Mouse (Mus musculus): ENCODE data around the gene Hmgb1. TPM values are rescaled to one million over a fixed set of nuclear protein-coding genes. Genes with fewer than 3 reads are reported as not detected.

Hmgb1 gene
- polyA plus RNA-seq, 2 experiments = 577 to 1,456 TPM

GRCm38 (mm10) chr5:149112559-149112958 is 71.7 kb downstream of the Hmgb1 start:
- WGBS = 83% methylated on average over 5 of the region's 5 CpGs
- ATAC-seq (ENCODE audit: low FRiP score, low read depth) (no peak), DNase-seq (ENCODE audit: low spot score) (no peak)
- H3K9ac ChIP-seq (ENCODE audit: low read depth, low read length, severe bottlenecking) = no peak overlapping the region
- no peaks in the 10 kb centered on the region for H3K27me3 ChIP-seq (ENCODE audit: control insufficient read depth, insufficient read depth, low read length)
- no peaks in the 10 kb centered on the region for H3K9me3 ChIP-seq (ENCODE audit: control insufficient read depth, low read length)
- no peak for TF ChIP-seq POLR2A (IDR thresholded peaks at IDR 0.05; ENCODE audit: borderline replicate concordance, extremely low read depth, insufficient read depth, insufficient read length)
- H3K36me3 ChIP-seq (ENCODE audit: control insufficient read depth, insufficient read depth, low read length) = no peaks in the 10 kb centered on the region
- H3K4me2 ChIP-seq (replicated peaks; ENCODE audit: low read depth, low read length, severe bottlenecking) = no peak overlapping the region
- no peak overlapping the region for H3K4me3 ChIP-seq (replicated peaks; ENCODE audit: low read length)
- H3K27ac ChIP-seq (replicated peaks; ENCODE audit: low read depth, low read length) = no peak overlapping the region
- no peaks in the 10 kb centered on the region for H3K4me1 ChIP-seq (ENCODE audit: control insufficient read depth, insufficient read depth, low read length)

DNA sequence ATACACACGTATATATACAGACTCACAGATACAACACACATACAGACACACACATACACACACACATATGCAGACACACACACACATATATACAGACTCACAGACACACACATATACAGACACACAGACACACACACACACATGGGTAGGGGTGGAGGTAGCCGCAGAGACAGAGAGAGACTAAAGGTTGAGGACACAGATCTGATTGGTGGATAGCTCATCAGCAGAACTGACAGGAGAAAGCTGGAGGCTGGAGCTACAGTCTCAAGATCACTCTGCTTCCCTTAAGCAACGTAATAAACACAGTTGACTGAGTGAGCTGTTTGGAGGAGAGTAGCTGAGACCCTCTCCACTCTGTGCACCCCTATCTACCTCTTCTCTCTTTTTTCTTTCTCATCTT is 75.1 kb downstream of the Hmgb1 start:
- no peak for TF ChIP-seq POLR2A (IDR thresholded peaks at IDR 0.05; ENCODE audit: borderline replicate concordance, extremely low read depth, insufficient read depth, insufficient read length)
- Histone ChIP-seq H3K4me3 (replicated peaks; ENCODE audit: low read length) (no peak overlapping the region), H3K9ac (ENCODE audit: low read depth, low read length, severe bottlenecking) (no peak overlapping the region), H3K4me2 (replicated peaks; ENCODE audit: low read depth, low read length, severe bottlenecking) (no peak overlapping the region), H3K27ac (replicated peaks; ENCODE audit: low read depth, low read length) (no peak overlapping the region), H3K4me1 (ENCODE audit: control insufficient read depth, insufficient read depth, low read length) (no peaks in the 10 kb centered on the region), H3K36me3 (ENCODE audit: control insufficient read depth, insufficient read depth, low read length) (no peaks in the 10 kb centered on the region), H3K9me3 (ENCODE audit: control insufficient read depth, low read length) (no peaks in the 10 kb centered on the region), H3K27me3 (ENCODE audit: control insufficient read depth, insufficient read depth, low read length) (no peaks in the 10 kb centered on the region)
- DNase-seq (ENCODE audit: low spot score) = no peak
- WGBS = 78% methylated on average over 3 of the region's 3 CpGs
- no peak for ATAC-seq (ENCODE audit: low FRiP score, low read depth)

DNA sequence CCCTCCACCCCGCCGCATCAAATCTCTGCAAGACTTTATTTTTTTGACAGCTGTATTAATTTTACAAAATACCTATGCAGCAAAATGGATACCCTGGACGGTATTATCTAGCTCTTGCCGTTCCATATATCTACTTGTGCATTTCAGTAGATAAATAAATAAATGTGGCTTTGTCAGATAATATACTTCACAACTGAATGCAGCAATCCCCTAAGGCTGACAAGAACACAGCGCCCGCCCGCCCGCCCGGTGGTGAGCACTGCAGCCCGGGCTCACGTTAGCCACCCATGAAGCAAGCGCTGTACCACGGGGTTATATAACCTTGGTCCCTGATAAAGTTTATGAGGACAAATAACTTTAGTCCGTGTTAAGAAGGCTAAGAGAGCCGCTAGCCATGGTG is 76.1 kb downstream of the Hmgb1 start:
- 69% methylated on average over 15 of the region's 15 CpGs for WGBS

GRCm38 (mm10) chr5:149107566-149107965 is 76.7 kb downstream of the Hmgb1 start:
- 44% methylated on average over 3 of the region's 3 CpGs for WGBS
- Histone ChIP-seq H3K9ac (ENCODE audit: low read depth, low read length, severe bottlenecking) (no peak overlapping the region), H3K9me3 (ENCODE audit: control insufficient read depth, low read length) (no peaks in the 10 kb centered on the region), H3K36me3 (ENCODE audit: control insufficient read depth, insufficient read depth, low read length) (no peaks in the 10 kb centered on the region), H3K4me3 (replicated peaks; ENCODE audit: low read length) (no peak overlapping the region), H3K4me1 (ENCODE audit: control insufficient read depth, insufficient read depth, low read length) (no peaks in the 10 kb centered on the region), H3K27ac (replicated peaks; ENCODE audit: low read depth, low read length) (no peak overlapping the region), H3K4me2 (replicated peaks; ENCODE audit: low read depth, low read length, severe bottlenecking) (no peak overlapping the region), H3K27me3 (ENCODE audit: control insufficient read depth, insufficient read depth, low read length) (no peaks in the 10 kb centered on the region)
- ATAC-seq (ENCODE audit: low FRiP score, low read depth) (no peak), DNase-seq (ENCODE audit: low spot score) (no peak)
- no peak for TF ChIP-seq POLR2A (IDR thresholded peaks at IDR 0.05; ENCODE audit: borderline replicate concordance, extremely low read depth, insufficient read depth, insufficient read length)

More for the DNA sequence above, 76.1 kb downstream of the Hmgb1 start:
- no peak overlapping the region for H3K27ac ChIP-seq (replicated peaks; ENCODE audit: low read depth, low read length)
- H3K9ac ChIP-seq (ENCODE audit: low read depth, low read length, severe bottlenecking) = no peak overlapping the region
- DNase-seq (ENCODE audit: low spot score) (no peak), ATAC-seq (ENCODE audit: low FRiP score, low read depth) (no peak)
- H3K4me2 ChIP-seq (replicated peaks; ENCODE audit: low read depth, low read length, severe bottlenecking) = no peak overlapping the region
- H3K36me3 ChIP-seq (ENCODE audit: control insufficient read depth, insufficient read depth, low read length) = no peaks in the 10 kb centered on the region
- H3K4me1 ChIP-seq (ENCODE audit: control insufficient read depth, insufficient read depth, low read length) = no peaks in the 10 kb centered on the region
- TF ChIP-seq POLR2A (IDR thresholded peaks at IDR 0.05; ENCODE audit: borderline replicate concordance, extremely low read depth, insufficient read depth, insufficient read length) = no peak
- no peak overlapping the region for H3K4me3 ChIP-seq (replicated peaks; ENCODE audit: low read length)
- no peaks in the 10 kb centered on the region for H3K27me3 ChIP-seq (ENCODE audit: control insufficient read depth, insufficient read depth, low read length)
- H3K9me3 ChIP-seq (ENCODE audit: control insufficient read depth, low read length) = no peaks in the 10 kb centered on the region

- no peak overlapping the region for H3K27ac ChIP-seq (replicated peaks; ENCODE audit: low read depth, low read length)
- no peak for TF ChIP-seq POLR2A (IDR thresholded peaks at IDR 0.05; ENCODE audit: borderline replicate concordance, extremely low read depth, insufficient read depth, insufficient read length)
These were observed 80.1 kb downstream of the Hmgb1 start for GRCm38 (mm10) chr5:149104096-149104725.

More at GRCm38 (mm10) chr5:149104096-149104725, 80.1 kb downstream of the Hmgb1 start:
- Histone ChIP-seq H3K9me3 (ENCODE audit: control insufficient read depth, low read length) (no peaks in the 10 kb centered on the region), H3K4me2 (replicated peaks; ENCODE audit: low read depth, low read length, severe bottlenecking) (no peak overlapping the region), H3K9ac (ENCODE audit: low read depth, low read length, severe bottlenecking) (no peak overlapping the region), H3K36me3 (ENCODE audit: control insufficient read depth, insufficient read depth, low read length) (no peaks in the 10 kb centered on the region), H3K4me3 (replicated peaks; ENCODE audit: low read length) (no peak overlapping the region), H3K4me1 (ENCODE audit: control insufficient read depth, insufficient read depth, low read length) (no peaks in the 10 kb centered on the region), H3K27me3 (ENCODE audit: control insufficient read depth, insufficient read depth, low read length) (no peaks in the 10 kb centered on the region)
- ATAC-seq (ENCODE audit: low FRiP score, low read depth) = no peak
- WGBS = 80% methylated on average over 8 of the region's 8 CpGs
- no peak for DNase-seq (ENCODE audit: low spot score)

Data from limb, embryonic 14.5 days (tissue).